ENCODE assay signal across 20 mouse cellular contexts in the genomic region with DNA sequence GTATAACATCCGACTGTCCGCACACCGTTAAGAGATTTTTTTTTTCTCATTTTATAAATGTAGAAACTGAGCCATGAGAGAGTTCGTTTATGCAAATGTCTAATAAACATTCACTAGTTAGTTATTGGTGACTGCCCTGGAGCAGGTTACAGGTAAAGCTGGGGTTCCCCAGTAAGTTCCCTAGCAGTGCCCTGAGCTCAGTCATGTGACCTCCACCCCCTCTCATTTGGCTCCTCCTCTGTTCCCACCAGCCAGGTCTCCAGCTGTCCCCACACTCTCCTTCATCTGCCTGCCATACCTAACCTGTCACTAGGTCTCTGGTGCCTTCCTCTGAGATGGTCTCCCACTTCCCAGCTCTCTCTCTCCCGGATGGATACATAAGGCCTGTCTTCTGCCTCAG. TPM values are rescaled to one million over a fixed set of nuclear protein-coding genes. Genes with fewer than 3 reads are reported as not detected.
DNase-seq lines count a peak whose midpoint lies in the region; ATAC-seq and TF ChIP-seq lines count a peak whose summit lies in the region.
"Had no signal": no experiment of that assay in that cellular context is flagged by ENCODE, and none has a peak within 500 bp of the region (broad histone marks: within the 10 kb centered on the region; RNA-seq: fewer than 3 reads in every experiment).

No protein-coding gene starts in this region.

- H3K4me2 ChIP-seq in forebrain, embryonic 14.5 days (ENCODE audit: low read length): no peak overlapping the region
- H3K4me2 ChIP-seq in forebrain, embryonic 11.5 days (ENCODE audit: low read depth, low read length, severe bottlenecking): no peak overlapping the region
- no peak overlapping the region for H3K4me2 ChIP-seq in limb, embryonic 13.5 days (replicated peaks)

- no peaks in the 10 kb centered on the region for H3K27me3 ChIP-seq in forebrain, embryonic 14.5 days (replicated peaks; ENCODE audit: control insufficient read depth, insufficient read depth, low read length)
- H3K27me3 ChIP-seq in forebrain, embryonic 11.5 days (ENCODE audit: control insufficient read depth, insufficient read depth, low read length): no peaks in the 10 kb centered on the region
- H3K27me3 ChIP-seq in limb, embryonic 13.5 days: no peaks in the 10 kb centered on the region
- peaks cover 6% of the 10 kb centered on the region; the same call in 1 of the 2 replicates for H3K27me3 ChIP-seq in limb, embryonic 10.5 days (ENCODE audit: low read depth, poor library complexity, severe bottlenecking)
- H3K27me3 ChIP-seq in testis, adult 2 months (ENCODE audit: control insufficient read depth, insufficient read depth, low read length): no peaks in the 10 kb centered on the region
- H3K27me3 ChIP-seq: embryonic facial prominence, embryonic 12.5 days; midbrain, embryonic 15.5 days had no signal

- no peak for TF ChIP-seq POLR2A in testis, adult 2 months (IDR thresholded peaks at IDR 0.05; ENCODE audit: control insufficient read depth, low read depth, low read length)

- no peak overlapping the region for H3K27ac ChIP-seq in forebrain, embryonic 14.5 days (ENCODE audit: low read depth, low read length)
- H3K27ac ChIP-seq in forebrain, embryonic 11.5 days (ENCODE audit: low read depth, low read length): no peak overlapping the region
- H3K27ac ChIP-seq in limb, embryonic 13.5 days: no peak overlapping the region
- no peak overlapping the region for H3K27ac ChIP-seq in limb, embryonic 10.5 days
- no peak overlapping the region; the same call in 1 of the 2 replicates for H3K27ac ChIP-seq in testis, adult 2 months (ENCODE audit: control insufficient read depth, insufficient read depth, low read depth, low read length)
- H3K27ac ChIP-seq: embryonic facial prominence, embryonic 12.5 days; stomach, postnatal 0 days had no signal

- no peak for ATAC-seq in forebrain, embryonic 14.5 days
- ATAC-seq in forebrain, embryonic 11.5 days (replicated peaks; ENCODE audit: low FRiP score): no peak
- no peak for ATAC-seq in limb, embryonic 13.5 days (ENCODE audit: low FRiP score, low read depth)

- WGBS in forebrain, embryonic 14.5 days: 91% methylated on average over 5 of the region's 5 CpGs
- 94% methylated on average over 5 of the region's 5 CpGs for WGBS in forebrain, embryonic 11.5 days
- 91% methylated on average over 5 of the region's 5 CpGs for WGBS in limb, embryonic 13.5 days
- 85% methylated on average over 5 of the region's 5 CpGs for WGBS in limb, embryonic 10.5 days

- no peak for DNase-seq in forebrain, embryonic 14.5 days (ENCODE audit: low spot score)
- DNase-seq in forebrain, embryonic 11.5 days (ENCODE audit: low spot score): no peak
- DNase-seq in limb, embryonic 10.5 days (ENCODE audit: low spot score): no peak
- DNase-seq in testis, postnatal 14 days (ENCODE audit: low spot score): no peak
- no peak for DNase-seq in T-cell, adult 2 months (ENCODE audit: low spot score)
- DNase-seq: adrenal gland, adult 2 months; gastrocnemius, postnatal 10 days; heart, postnatal 4 days; kidney, adult 2 months; kidney, postnatal 25 days; lung, adult 18-20 months; right cerebral cortex, postnatal 14 days; thymus, postnatal 25 days had no signal

- H3K9me3 ChIP-seq in forebrain, embryonic 14.5 days (replicated peaks; ENCODE audit: control insufficient read depth, low read length): no peaks in the 10 kb centered on the region
- no peaks in the 10 kb centered on the region for H3K9me3 ChIP-seq in forebrain, embryonic 11.5 days (ENCODE audit: control insufficient read depth, low read length)
- H3K9me3 ChIP-seq in limb, embryonic 13.5 days: no peaks in the 10 kb centered on the region
- no peaks in the 10 kb centered on the region for H3K9me3 ChIP-seq in limb, embryonic 10.5 days (replicated peaks)
- H3K9me3 ChIP-seq: embryonic facial prominence, embryonic 12.5 days; midbrain, embryonic 15.5 days had no signal

- peaks cover 23% of the 10 kb centered on the region for H3K36me3 ChIP-seq in forebrain, embryonic 14.5 days (ENCODE audit: control insufficient read depth, insufficient read depth, low read length)
- no peaks in the 10 kb centered on the region; the same call in 1 of the 2 replicates for H3K36me3 ChIP-seq in forebrain, embryonic 11.5 days (ENCODE audit: control insufficient read depth, insufficient read depth, low read length)
- peaks cover 24% of the 10 kb centered on the region for H3K36me3 ChIP-seq in limb, embryonic 13.5 days
- peaks cover 25% of the 10 kb centered on the region for H3K36me3 ChIP-seq in limb, embryonic 10.5 days
- no peaks in the 10 kb centered on the region; the same call in 1 of the 2 replicates for H3K36me3 ChIP-seq in testis, adult 2 months (ENCODE audit: control insufficient read depth, insufficient read depth, low read length)

- H3K4me1 ChIP-seq in forebrain, embryonic 14.5 days (ENCODE audit: control insufficient read depth, insufficient read depth, low read length): peaks cover 7% of the 10 kb centered on the region
- H3K4me1 ChIP-seq in forebrain, embryonic 11.5 days (replicated peaks; ENCODE audit: control insufficient read depth, insufficient read depth, low read length): peaks cover 8% of the 10 kb centered on the region; the same call in 1 of the 2 replicates
- peaks cover 26% of the 10 kb centered on the region for H3K4me1 ChIP-seq in limb, embryonic 13.5 days
- peaks cover 20% of the 10 kb centered on the region for H3K4me1 ChIP-seq in limb, embryonic 10.5 days
- peaks cover 10% of the 10 kb centered on the region for H3K4me1 ChIP-seq in testis, adult 2 months (ENCODE audit: control insufficient read depth, insufficient read depth, low read length)

- no peak for TF ChIP-seq CTCF in testis, adult 2 months (IDR thresholded peaks at IDR 0.05; ENCODE audit: control insufficient read depth, insufficient read depth, insufficient replicate concordance, low read depth, low read length)

- no peak overlapping the region for H3K4me3 ChIP-seq in forebrain, embryonic 14.5 days (ENCODE audit: low read depth, low read length)
- no peak overlapping the region for H3K4me3 ChIP-seq in forebrain, embryonic 11.5 days (ENCODE audit: low read depth, low read length)
- no peak overlapping the region for H3K4me3 ChIP-seq in limb, embryonic 13.5 days
- H3K4me3 ChIP-seq in limb, embryonic 10.5 days: no peak overlapping the region
- H3K4me3 ChIP-seq in testis, adult 2 months (ENCODE audit: control insufficient read depth, low read depth, low read length): peak overlapping the region; percentile 97

- peak overlapping the region; percentile 3; the same call in 1 of the 2 replicates for H3K9ac ChIP-seq in forebrain, embryonic 14.5 days (ENCODE audit: low read length)
- no peak overlapping the region for H3K9ac ChIP-seq in forebrain, embryonic 11.5 days (ENCODE audit: low read length)
- H3K9ac ChIP-seq in limb, embryonic 13.5 days: peak overlapping the region; percentile 60; the same call in 1 of the 2 replicates

RNA-seq across cellular contexts. Expression of a gene that starts 1.2 kb away (rescaled TPM):
- polyA plus RNA-seq in forebrain, embryonic 14.5 days (2014; fragmentation: Nextera tagmentation; extraction: Ambion mirVana): 12.0 and 19.9 TPM in 2 replicates
- polyA plus RNA-seq in forebrain, embryonic 11.5 days (2014; fragmentation: Nextera tagmentation; extraction: Ambion mirVana): 18.5 and 20.5 TPM in 2 replicates
- polyA plus RNA-seq in limb, embryonic 13.5 days (2015; fragmentation: Nextera tagmentation; extraction: Ambion mirVana): 21.0 and 21.5 TPM in 2 replicates
- 23.0 and 26.9 TPM in 2 replicates for polyA plus RNA-seq in limb, embryonic 10.5 days (2016; fragmentation: Nextera tagmentation; extraction: Ambion mirVana)
- polyA plus RNA-seq in testis, adult 2 months (2012; rRNA removed): 10.0 and 10.2 TPM in 2 replicates

RNA-seq across cellular contexts. Expression of a gene that starts 16.3 kb away (rescaled TPM):
- polyA plus RNA-seq in forebrain, embryonic 14.5 days (2014; fragmentation: Nextera tagmentation; extraction: Ambion mirVana): 8.5 and 12.7 TPM in 2 replicates
- polyA plus RNA-seq in forebrain, embryonic 11.5 days (2014; fragmentation: Nextera tagmentation; extraction: Ambion mirVana): 0.83 and 0.90 TPM in 2 replicates
- polyA plus RNA-seq in limb, embryonic 13.5 days (2015; fragmentation: Nextera tagmentation; extraction: Ambion mirVana): 11.1 and 11.5 TPM in 2 replicates
- 2.7 and 7.6 TPM in 2 replicates for polyA plus RNA-seq in limb, embryonic 10.5 days (2016; fragmentation: Nextera tagmentation; extraction: Ambion mirVana)
- 11.8 and 11.9 TPM in 2 replicates for polyA plus RNA-seq in testis, adult 2 months (2012; rRNA removed)

RNA-seq across cellular contexts. Expression of a gene that starts 38.2 kb away (rescaled TPM):
- polyA plus RNA-seq in forebrain, embryonic 14.5 days (2014; fragmentation: Nextera tagmentation; extraction: Ambion mirVana): 2.9 and 3.8 TPM in 2 replicates
- polyA plus RNA-seq in forebrain, embryonic 11.5 days (2014; fragmentation: Nextera tagmentation; extraction: Ambion mirVana): 2.8 and 3.7 TPM in 2 replicates
- 5.4 TPM in 2 replicates for polyA plus RNA-seq in limb, embryonic 13.5 days (2015; fragmentation: Nextera tagmentation; extraction: Ambion mirVana)
- polyA plus RNA-seq in limb, embryonic 10.5 days (2016; fragmentation: Nextera tagmentation; extraction: Ambion mirVana): 5.3 and 6.0 TPM in 2 replicates
- polyA plus RNA-seq in testis, adult 2 months (2012; rRNA removed): 0.54 and 0.59 TPM in 2 replicates

RNA-seq across cellular contexts. Expression of a gene that starts 50.2 kb away (rescaled TPM):
- 0.27 and 0.39 TPM in 2 replicates for polyA plus RNA-seq in forebrain, embryonic 14.5 days (2014; fragmentation: Nextera tagmentation; extraction: Ambion mirVana)
- polyA plus RNA-seq in forebrain, embryonic 11.5 days (2014; fragmentation: Nextera tagmentation; extraction: Ambion mirVana): 2.2 and 2.8 TPM in 2 replicates
- polyA plus RNA-seq in limb, embryonic 13.5 days (2015; fragmentation: Nextera tagmentation; extraction: Ambion mirVana): 8.0 and 9.4 TPM in 2 replicates
- polyA plus RNA-seq in limb, embryonic 10.5 days (2016; fragmentation: Nextera tagmentation; extraction: Ambion mirVana): 8.9 and 9.5 TPM in 2 replicates
- polyA plus RNA-seq in testis, adult 2 months (2012; rRNA removed): 3.6 and 4.7 TPM in 2 replicates

RNA-seq across cellular contexts. Expression of a gene that starts 57.7 kb away (rescaled TPM):
- not detected in 2 replicates for polyA plus RNA-seq in forebrain, embryonic 14.5 days (2014; fragmentation: Nextera tagmentation; extraction: Ambion mirVana)
- polyA plus RNA-seq in forebrain, embryonic 11.5 days (2014; fragmentation: Nextera tagmentation; extraction: Ambion mirVana): not detected in 2 replicates
- polyA plus RNA-seq in limb, embryonic 13.5 days (2015; fragmentation: Nextera tagmentation; extraction: Ambion mirVana): not detected in 2 replicates
- polyA plus RNA-seq in limb, embryonic 10.5 days (2016; fragmentation: Nextera tagmentation; extraction: Ambion mirVana): not detected in 2 replicates
- polyA plus RNA-seq in testis, adult 2 months (2012; rRNA removed): 0.34 and 0.52 TPM in 2 replicates
- polyA plus RNA-seq: adrenal gland, adult 2 months; frontal cortex, adult 2 months; midbrain, embryonic 15.5 days; neural tube, embryonic 11.5 days had no signal
